Mouse (Mus musculus) layer of hippocampus, postnatal 14 days (tissue): ENCODE results near the gene Ifit1bl1. TPM values are rescaled to one million over a fixed set of nuclear protein-coding genes. Genes with fewer than 3 reads are reported as not detected.
"Not testable (repeated sequence)": the region's sequence is repeated elsewhere in the genome, so short reads cannot be mapped to it uniquely, and the experiment has no call there.

Experiments
- DNase-seq, 2 experiments: peaks; one replicate each; pipeline ENCODE4 v3.0.0; 2021 to 2022; ENCODE audit warnings: low spot score in 2 of 2, mixed read lengths in 1 of 2
- total RNA-seq, 2 experiments: library from RNA; stranded (reverse); gene quantifications; 2 replicates each; pipeline ENCODE4 v1.2.3; 2021

Ifit1bl1 gene
- total RNA-seq, 2 experiments from 2014 or later = 1.3 to 1.4 TPM

DNA sequence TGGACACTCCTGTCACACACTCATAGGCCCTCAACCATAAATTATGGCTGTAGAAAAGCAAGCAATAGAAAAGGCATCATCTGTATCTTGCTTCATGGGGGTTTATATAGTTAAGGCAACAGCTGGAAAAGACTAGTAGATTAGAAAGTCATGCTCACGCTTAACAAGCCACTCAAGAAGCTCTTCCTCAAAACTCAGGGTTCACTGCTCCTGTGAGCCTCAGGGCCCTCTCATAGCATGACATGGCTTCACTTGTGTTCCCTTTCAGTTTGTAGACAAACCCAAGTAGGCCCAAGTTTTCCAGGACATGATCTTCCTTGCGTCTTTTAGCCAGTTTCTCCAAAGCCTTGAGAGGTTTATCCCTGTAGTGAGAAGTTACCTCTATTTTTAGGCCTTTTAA, 8.3 kb downstream of the Ifit1bl1 start:
- no peak for DNase-seq

DNA sequence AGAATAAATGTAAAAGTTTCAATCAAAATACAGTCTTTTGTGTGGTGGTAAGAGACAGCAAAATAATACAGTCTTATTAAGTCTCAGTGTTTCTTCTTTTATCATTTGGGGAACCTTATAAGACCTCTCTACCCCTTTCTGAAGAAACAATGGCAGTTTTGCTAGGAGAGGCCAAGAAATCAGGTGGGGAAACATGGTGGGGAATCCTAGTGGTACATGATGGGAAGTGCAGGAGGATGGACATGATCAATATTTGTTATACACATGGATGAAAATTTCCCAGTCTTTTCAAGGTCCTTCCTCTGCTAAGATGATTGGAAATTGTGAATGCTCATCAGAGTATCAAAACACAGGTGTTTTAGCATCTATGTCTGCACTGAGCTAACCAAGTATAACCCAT, 12.8 kb downstream of the Ifit1bl1 start:
- DNase-seq = no peak

DNA sequence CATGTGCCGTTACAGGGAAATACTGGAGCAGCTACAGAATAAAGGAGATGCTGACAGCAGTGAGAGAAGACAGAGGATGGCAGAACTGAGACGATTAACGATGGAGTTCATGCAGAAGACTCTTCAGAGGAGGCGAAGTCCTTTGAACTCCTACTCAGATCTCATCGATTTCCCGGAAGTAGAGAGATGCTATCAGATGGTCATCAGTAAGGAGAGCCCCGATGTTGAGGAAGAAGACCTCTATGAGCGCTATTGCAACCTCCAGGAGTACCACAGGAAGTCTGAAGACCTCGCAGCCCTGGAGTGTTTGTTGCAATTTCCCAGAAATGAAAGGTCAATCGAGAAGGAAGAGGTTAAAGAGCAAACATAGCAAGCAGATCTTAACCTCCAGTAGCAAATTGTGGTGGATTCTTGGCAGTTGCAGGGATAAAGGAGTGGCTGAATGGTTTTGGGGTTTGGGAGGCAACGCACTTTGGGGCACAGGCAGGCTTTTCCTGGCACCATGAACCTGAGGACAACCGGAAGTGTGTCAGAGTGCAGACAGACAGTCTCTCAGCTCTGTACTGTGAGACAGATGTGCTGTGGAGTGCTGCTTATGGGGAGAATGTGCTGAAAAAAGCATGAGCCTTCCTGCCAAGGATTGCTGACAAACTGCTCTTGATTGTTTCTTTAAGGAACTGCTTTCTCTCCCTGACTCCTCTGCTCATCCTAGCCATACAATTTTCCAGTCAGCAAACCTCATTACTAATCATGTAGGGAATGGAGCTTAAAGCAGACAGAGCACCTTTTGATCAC, 13.7 kb downstream of the Ifit1bl1 start:
- DNase-seq = not testable (repeated sequence)

DNA sequence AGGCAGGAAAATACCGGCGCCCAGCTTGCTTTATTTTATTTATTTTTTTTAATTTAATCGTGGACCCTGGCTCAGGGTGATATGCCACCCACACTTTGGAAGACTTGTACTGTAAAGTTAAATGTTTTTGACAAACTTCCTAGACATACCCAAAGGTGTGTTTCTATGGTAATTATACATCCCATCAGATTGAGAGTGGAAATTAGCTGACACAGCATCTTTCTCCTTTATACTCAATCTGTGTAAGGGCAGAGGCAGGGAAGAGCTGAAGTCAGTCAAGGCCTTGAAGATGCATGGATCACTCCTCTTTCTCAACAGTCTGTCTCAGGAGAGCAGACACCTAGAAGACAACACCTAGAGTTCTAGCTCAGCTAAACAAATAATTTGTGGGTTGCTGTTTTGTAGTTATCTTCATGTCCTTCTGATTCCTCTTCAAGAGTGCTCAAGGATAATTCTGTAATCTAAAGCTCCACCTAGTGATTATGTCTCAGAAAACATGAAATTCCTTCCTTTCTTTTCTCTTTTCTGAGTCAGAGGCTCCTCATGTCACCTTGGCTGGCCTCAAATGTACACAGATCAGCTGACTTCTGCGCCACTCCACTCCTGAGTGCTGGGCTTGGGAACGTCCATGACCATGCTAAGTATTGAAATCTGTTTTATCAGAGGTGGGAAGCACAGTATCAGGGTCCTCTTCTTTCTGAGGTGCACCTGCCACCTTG, 15.9 kb downstream of the Ifit1bl1 start:
- not testable (repeated sequence) for DNase-seq

DNA sequence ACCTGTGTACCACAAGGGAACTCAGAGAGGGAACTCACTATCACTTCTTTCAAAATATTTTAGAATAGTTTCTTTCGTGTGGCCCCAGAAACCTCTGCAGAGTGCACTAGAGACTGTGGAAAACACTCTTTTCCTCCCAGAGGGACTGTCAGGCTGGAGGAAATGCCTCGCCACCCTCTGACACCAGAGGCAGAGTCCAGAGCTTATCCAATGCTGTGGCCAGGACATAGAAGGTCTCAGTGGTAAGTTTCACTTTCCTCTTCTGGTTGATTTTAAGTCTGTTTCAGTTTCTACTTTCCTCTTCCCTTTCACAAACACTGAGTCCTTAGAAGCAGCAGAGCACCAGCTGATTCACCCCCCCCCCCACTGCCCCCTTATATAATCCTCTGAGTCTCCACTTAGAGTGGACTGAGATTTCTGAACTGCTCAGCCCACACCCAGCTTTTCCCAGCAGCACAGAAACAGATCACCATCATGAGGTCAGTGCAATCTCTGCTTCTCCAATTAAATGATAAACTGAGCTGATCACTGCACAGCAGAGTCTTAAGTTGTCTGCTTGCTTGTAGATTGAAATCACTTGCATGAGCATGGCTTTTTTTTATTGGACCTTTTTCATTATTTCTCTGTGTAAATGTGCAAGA, 18.5 kb downstream of the Ifit1bl1 start, which contains the start of gene Ifit3:
Gene Ifit3, plus strand, starts transcription at position 406 of the 641 bp plus-strand sequence.
- DNase-seq = not testable (repeated sequence)

DNA sequence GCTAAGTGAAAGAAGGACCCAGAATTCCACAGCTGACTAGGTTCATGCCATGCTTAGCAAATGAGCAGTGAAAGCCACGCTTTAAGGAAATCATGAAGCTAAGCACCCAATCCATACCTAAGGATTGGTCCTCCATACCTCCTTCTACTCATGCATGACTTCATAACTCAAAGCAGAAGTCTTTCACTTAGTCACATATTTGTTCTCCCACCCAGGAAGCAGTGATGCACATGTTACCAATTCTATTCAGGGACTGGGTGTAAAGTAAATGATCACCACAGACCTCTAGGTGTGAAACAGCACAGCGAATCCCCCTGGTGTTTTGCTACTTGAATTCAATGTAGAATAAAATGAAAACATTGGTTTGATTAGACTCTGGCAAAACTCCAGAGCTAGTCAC, 19.1 kb downstream of the Ifit1bl1 start:
- DNase-seq = not testable (repeated sequence)

DNA sequence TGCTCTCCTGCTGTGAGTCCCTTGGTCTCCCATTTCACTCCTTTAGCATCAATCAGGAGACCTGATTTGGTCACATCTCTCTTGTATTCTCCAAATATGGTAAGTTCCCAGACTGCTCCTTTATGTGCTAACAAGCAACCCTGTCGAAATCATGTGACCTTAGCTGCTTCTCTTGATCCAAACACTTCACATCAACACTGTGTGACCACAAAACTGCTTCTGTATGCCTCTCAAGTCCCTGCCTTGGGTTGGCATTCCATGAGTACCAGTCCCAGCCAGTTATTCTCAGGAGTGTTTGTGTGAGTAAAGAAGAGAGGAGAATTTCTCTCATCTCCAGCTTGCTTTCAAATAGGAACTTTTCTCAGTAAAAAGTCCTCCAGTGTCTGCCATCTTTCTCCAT, 24.6 kb downstream of the Ifit1bl1 start:
- DNase-seq = no peak

DNA sequence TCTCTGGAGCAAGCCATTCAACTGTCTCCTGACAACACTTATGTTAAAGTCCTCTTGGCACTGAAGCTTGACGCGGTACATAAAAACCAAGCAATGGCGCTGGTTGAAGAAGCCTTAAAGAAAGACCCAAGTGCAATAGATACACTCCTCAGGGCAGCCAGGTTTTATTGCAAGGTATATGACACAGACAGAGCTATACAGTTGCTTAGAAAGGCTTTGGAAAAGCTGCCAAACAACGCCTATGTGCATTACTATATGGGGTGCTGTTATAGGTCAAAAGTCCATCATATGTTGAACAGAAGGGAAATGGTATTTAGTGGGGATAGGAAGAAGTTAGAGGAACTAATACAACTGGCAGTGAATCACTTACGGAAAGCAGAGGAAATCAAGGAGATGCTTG, 28.1 kb downstream of the Ifit1bl1 start:
- no peak for DNase-seq

DNA sequence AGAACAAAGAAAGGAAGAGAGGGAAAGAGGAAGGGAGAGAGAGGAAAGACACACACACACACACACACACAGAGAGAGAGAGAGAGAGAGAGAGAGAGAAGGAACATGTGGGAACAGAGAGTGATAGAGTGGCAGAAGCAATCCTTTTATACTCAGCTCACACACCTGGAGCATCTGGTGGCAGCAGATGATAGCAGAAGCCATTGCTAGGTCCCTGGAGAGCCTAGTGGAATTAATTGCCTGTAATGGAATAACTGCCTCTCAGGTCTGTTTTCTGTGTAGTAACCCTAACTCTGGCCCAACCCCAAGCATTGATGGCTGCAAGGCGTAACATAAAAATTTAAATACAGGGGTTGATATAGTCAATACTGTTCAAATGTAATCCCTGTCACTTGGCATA, 30.7 kb downstream of the Ifit1bl1 start:
- no peak for DNase-seq

DNA sequence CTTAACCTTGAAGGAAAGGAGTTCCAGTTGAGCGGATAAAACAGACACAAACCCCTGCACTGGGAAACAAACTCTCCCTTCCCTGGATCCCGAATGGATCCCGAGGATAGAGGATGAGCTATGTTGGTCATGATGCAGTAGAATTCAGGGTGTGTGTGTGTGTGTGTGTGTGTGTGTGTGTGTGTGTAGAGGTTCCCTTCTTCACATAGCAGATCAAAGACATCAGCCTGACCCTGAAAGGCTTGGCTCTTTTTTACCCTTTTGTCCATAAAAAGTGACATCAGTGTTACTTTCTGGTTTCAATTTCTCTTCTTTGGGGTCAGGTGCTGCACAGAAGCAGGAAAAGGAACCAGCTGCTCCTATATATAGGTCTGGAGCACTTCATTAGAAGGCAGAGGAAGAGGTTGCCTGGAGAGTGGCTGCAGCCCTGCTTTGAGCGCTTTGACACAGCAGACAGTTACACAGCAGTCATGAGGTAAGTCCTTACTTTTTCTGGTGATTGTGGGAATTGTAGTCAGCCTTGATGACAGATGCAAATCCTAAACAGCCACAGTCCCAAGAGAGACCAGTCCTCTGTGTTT, 31.8 kb downstream of the Ifit1bl1 start:
- DNase-seq = no peak

DNA sequence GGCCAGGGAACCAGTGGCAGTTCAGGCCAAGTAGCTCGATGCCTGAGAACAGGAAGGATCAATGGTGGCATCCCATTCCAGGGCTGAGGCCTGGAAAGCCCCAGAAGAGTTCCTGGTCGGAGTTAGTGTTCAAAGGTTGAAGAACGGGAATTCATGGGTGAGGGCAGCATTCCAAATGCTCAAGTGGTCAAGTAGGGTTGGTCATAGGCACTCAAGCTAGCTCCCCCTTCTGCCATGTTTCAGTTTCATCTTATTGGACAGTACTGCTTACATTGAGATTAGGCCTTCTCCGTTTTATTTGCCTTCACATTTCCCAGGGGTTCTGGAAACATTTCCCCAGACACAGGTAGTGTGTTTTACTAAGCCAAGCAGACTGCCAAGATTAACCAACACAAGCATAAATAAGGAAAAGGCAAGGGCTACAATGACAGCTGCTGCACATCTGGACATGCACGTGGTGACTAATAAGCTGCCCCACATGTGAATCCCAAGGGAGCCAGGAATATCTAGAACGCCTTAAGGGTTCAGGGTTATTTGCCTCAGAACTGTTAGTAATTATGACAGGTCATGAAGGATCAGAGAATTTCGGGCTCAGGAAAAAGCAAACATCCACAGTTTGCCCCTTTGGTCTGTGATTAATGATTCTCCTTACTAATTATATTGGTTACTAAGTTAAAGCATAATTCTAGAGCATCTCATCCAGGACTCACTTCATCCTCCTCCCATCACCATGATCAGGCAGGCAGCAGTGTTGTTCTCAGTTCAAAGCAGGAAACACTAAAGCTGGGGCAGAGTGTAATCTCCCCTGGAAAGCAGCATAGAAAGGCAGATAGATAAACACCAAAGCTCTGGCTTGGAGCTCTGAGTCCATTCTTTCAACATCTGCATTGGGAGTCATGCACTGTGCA, 32.5 kb downstream of the Ifit1bl1 start:
- no peak for DNase-seq

DNA sequence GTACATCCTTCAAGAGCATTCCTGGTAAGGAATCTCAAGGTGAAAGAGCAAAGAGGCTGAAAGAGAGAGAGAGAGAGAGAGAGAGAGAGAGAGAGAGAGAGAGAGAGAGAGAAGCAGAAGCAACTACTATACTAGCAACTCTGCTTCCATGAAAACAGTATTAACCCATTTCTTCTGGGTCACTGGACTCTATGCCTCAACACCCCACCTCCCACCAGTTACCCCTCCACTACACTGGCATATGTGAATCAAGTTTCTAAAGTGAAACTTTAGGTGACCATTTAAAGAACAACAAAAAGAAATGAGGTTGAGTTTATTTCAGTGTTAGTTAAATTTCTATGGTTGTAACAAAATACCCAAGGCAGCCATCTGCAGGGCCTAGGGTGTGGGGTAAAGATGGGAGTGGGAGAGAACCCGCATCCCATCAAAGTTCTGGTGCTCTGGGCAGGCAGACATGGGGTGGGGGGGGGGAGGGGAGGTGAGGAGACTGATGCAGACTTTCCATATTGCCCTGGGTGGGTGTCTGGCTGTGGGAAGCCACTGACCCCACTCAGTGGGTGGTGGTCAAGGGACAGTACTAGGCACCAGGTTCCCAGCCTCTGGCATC, 35.5 kb downstream of the Ifit1bl1 start:
- no peak for DNase-seq

DNA sequence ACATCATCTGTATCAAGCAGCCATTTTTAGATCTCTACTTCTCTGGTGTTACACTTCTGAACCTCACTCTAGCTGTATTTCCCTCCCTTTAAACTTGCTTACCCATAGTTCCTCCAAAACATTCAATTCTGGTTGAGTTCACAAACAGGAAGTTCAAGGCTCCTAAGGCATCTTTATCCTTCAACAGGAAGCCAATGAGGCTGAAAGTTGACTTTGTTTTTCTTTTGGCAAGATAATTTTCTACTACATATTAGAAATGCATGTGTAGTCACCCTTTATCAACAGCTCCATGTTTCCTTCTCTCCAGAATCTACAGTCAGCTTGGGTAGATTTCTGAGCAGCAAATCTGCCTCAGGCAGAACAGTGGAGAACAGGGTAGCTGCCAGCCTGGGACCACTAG, 39.2 kb downstream of the Ifit1bl1 start:
- no peak for DNase-seq

DNA sequence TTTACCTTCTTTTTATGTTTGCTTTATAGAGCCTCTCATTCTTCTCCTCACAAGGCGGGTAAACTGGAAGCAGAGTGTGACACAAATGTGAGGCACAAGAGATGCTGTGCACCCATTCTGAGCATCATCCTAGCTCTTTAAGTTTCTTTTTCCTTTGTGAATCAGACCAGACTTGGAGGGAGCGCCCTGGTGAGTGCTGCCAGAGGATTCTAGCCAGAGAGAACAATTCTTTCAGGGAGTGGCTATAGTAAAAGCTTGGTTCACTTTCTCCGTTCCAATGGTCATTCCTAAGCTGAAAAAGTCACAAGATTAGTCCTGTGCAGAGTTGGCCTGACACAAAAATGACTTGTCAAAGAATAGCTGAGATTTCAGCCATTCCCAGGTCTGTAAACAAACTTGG, 45.1 kb downstream of the Ifit1bl1 start:
- no peak for DNase-seq

DNA sequence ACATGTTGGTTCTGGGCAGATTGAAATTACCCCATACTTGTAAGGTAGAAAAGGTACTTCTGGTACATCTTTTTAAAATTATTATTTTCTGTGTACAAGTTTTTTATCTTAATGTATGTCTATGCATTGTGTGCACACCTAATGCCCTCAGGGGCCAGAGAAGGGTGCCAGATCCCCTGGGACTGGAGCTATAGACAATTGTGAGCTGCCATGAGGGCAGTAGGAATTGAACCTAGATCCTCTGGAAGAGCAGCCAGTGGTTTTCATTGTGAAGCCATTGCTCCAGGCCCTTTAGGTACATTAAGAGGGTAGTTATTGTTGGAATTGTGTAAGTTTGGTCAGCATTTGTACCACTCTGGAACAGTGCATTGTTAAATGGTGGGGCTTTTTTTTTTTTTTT, 47.7 kb downstream of the Ifit1bl1 start:
- DNase-seq = no peak

DNA sequence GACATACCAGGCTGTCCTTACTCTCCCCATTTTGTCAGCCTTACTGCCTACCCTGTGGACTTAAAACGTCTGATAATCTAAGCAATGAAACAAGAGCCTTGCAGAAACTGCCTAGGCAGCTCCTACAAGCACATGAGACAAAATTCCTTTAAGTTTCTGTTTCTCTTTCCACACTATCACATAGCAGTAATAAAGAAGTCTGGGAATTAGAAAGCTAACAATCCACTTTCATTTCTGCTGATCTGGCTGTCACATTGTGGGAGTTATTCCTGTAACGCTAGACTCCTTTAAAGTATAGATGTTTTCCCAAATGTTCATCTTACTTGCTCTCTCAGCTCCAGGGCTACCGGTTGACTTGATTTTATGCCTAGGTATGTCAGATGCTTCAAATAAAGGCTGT, 48.2 kb downstream of the Ifit1bl1 start:
- no peak for DNase-seq

DNA sequence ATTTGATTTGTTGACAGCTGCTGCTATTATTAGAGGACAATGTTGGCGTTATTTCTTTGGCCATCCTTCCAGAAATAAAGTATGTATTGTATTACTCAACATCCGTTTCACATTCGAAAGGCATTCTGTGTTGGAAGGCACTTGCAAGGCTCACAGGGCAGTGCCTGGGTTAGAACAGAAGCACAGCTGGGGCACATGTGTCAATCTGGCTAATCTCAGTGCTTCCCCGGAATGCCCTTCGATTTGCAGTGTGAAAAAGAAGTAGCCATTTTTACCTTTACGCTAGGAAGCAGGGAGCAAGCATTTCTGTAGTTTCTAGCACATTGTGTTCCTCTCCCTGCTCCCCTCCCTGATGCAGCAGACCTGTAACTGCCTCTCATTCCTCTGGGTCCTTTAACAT, 48.7 kb downstream of the Ifit1bl1 start:
- DNase-seq = no peak

DNA sequence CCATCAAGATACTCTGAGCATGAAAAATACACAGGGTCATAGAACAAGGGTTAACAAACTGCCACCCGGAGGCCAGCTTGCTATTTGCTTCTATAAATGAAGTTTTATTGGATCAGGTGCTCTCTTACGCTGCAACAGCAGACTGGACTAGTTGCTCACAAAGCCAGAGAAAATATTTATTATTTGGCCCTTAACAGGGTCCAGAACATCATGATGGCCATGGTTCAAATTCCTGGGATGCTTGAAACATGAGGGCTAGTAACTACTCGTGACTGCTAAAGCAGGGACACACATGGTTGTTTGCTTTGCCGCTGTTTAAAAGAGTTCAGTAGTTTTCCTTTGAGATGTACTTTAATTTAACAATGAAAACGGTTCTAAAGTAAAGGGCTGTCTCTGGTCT, 49.8 kb downstream of the Ifit1bl1 start:
- no peak for DNase-seq

DNA sequence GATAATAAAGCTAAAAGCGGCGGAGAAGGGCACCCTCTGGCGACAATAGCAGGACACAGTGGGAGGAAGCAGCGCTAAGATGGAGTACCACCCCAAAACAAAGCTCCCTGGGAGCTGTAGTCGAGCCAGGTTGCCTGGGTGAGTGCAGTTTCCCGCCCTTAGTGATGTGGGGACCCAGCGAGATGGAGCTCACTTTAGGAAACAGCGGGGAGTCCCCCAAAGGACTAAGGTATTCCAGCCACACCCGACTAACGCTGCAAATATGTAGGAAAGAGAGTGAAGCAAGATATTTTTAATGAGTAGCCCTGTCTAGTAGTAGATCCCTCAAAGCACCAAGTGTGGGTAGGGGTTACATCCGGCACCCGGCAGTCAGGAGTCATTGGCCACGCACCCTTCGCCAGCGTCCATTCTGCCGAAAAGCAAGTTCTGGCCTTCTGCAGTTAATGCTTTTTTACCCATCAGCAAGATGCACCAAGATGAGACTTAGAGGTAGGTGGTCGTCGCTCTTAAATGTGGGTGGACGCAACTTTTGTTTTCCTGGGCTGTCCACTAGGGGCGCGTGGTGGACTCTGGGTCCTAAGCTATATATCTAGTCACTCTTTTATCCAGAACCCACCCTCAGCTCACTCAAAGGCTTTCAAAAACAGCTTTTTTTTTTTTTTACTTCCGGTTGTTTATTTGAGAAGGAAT, 51.1 kb downstream of the Ifit1bl1 start, which contains the start of gene Ifit2:
Gene Ifit2, plus strand, starts transcription at position 161 of the 690 bp plus-strand sequence.
- DNase-seq = peak; percentile 65 to 79

DNA sequence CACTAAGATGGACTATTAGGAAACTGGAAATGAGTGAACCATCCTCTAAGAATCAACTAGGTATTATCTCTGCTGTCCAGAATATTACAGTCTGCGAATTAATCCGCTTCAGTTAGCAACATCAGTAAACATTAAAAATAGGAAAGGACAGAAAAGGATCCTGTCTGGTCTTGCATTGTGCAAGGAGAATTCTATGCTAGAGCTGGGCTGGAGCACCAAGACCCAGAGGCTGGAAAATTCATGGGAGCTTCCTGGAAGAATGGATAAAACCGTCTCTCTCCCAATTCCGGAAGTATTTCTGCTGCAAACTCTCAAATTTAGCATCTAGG, 51.6 kb downstream of the Ifit1bl1 start:
- no peak for DNase-seq
